Mouse (Mus musculus): Measurements from ENCODE around the gene Phex.

DNA sequence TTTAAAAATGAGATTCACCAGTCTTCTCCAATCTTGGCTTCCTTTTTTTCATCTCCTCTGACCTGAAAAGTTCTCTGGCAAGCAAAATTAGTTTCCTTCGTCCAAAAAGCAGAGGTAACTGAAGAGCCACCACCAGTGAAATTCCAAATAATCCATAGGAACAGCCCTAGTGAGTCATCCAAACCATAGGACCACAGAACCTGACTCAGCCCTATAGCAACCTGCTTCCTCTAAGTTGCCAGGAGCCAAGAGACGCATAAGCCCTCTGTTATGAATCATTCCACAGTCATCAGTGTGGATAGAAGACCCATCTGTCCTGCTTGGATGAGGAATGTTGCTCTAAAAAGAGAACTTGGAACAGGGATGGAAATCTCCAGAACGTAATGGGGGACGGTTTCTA, 230.9 kb downstream of the Phex start:
- TF ChIP-seq CTCF (IDR thresholded peaks at IDR 0.05; ENCODE audit: low read depth) (no peak), EP300 (IDR thresholded peaks at IDR 0.05; ENCODE audit: low read depth) (no peak)

Measured in liver, postnatal 0 days (tissue).